Mouse (Mus musculus) T-helper 17 cell (primary cell): ENCODE data around the gene Mtf2.
"Not testable (repeated sequence)": the region's sequence is repeated elsewhere in the genome, so short reads cannot be mapped to it uniquely, and the experiment has no call there.

Source experiments
- in situ Hi-C, 2 experiments: fragments of 300-600 bp; cut with MboI, MseI; formaldehyde crosslinking; loops; 1 replicate in 1 of 2; 2 replicates in 1 of 2; pipeline ENCODE4 v1.15.1; 2025; ENCODE audit warnings: high pct_unique_total_duplicates in 2 of 2

The Mtf2 gene

DNA sequence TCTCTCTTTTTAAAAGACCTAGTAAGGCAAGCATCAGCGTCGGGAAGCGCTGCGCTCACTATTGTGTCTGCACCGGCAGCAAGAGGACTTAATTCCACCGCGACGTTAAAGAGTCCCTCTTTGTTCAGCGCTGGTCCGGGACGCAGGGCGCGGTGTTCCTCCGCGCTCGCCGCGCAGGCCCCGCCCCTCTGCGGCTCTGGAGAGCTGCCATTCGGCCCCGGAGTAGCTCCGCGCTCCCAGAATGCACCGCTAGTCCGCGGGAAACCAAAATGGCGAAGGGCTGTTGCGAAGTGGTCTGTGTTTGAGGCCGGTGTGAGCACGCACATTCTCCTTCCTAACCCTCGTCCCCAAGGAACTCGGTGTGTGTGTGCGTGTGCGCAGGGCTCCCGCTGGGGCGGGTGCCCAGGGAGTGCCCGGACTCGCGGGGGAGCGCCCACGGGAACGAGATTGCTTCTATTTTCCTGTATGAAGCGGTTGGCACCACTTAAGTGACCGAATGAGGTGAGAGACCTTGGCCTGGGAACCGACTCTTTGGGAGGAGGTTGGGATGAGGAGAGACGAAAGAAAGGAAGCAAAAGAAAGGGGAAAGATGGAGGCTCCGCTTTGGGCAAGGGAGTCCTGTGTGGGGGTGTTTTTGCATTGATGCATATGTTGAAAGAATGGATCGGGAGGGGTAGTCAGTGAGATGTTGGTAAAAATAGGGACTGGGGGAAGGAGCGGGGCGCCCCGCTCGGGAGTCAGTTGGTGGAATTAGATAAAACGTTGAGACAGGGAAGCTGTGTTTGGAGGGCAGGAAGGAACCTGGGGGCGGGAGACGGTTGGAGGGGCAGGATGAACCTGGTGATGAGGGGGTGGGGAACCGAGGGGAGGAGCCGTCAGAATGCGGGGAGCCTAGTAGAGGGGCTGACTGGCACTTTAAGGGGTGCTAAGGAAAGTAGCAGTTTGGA is at the start of gene Mtf2:
Mtf2 (plus strand) TSS at position 210 of the 947 bp plus-strand sequence.
- in situ Hi-C loops = no loop called here

DNA sequence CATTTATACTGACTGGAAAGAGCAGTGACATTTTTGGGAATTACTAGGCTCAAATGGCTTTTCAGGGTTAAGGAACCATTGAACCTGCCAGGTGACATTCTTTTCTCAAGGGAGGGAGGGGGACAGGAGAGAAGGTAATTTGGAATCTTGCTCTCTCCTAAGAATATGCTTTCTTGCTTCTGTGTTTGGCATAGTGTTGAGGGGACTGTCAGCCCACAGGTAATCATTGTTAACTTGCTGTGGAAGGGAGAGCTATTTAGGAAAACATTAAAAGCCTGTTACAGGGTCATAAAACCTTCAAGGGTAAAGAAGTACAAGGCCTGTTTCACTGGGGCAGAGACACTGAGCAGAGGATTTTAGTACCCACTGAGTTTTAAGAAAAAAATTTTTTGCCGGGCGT is 48.2 kb upstream of the Mtf2 start:
- in situ Hi-C loops = no loop called here

DNA sequence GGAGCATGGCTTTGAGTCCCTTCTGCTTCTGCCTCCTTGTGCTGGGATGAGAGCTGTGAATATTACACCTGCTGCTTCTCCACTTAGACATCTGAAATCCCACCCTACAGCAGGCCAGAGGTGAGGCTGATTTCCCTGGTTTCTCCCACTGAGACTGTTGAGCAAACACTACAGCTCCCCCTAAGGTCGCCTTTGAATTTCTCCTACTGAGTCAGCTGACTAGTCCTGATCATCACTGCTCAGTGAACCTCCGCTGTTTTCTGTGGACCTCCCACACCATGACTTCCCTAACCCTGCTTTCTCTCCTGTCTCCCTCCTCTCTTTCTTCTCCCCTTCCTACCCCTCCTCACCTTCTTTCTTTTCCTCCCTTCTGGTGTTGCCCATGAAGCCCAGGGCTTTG is 46.1 kb upstream of the Mtf2 start:
- in situ Hi-C loops = no loop called here

DNA sequence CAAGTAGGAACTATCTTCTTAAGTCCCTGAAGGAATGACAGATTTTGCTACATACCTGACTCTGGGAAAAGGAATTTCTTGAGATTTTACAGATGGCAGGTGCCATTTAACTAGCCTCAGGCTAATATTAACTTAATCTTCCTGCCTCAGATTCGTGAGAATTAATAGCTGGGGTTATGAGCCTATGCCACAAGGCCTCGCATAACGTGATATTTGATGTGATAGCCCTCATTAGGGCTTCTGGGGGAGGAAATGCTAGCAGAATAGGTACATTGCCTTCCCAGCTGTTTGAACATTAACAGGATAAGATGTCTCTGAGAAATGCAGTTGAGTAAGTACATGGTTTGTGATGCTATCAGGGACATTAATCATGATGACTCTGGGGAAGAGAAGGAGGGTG is 44.1 kb upstream of the Mtf2 start:
- in situ Hi-C loops = loop anchor here in 1 of 2 experiments (10.0 kb wide), 1 partner anchor 347 kb away; no protein-coding TSS in a partner anchor

DNA sequence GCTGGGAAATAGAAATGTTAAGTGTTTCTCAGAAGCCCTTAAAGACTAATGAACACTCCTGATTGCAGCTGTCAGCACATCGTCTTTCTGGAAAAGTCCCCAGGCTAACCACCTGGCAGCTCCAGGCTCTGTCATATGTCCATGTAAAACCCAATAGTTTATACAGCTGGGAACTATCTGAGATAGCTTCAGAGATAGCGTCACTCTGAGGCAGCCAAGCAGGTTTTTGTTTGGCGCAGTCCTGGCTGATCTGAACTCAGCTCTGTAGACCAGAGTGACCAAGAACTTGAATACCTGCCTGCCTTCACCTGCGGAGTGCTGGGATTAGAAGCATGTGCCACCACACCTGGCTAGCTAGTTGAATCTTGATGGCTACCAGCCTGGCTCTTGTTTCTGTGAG is 37.2 kb upstream of the Mtf2 start:
- in situ Hi-C loops = loop anchor here in 1 of 2 experiments (5.0 to 10.0 kb wide), 2 partner anchors 129 to 353 kb away; no protein-coding TSS in a partner anchor

DNA sequence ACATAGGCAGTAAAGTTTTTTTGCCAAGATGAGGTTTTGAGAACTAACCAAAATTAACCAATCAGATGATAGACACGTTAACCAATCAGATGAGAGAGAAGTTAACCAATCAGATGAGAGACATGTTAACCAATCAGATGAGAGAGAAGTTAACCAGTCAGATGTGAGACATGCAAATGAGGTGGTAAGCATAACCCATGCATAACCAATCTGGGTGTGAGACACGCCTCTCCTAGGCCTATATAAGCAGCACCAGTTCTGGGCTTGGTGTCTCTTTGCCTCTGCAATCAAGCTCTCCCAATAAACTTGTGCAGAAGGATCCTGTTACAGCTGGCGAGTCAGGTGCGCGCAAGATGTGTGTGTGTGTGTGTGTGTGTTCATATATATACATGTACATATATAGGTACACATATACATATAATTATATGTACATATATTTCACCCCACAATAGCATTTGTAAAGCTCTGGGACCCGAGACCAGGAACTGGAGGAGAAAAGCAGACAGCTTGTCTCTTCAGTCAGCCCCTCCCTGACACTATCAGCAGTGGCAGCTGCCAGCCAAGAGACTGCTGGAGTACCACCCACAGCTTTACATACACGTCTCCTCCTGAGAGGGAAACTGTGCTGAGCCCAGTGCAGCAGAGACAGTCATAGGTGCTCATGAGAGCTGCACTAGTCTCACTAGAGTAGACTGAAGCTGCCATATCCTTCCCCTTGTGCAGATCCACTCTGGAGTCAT is 36.5 kb upstream of the Mtf2 start:
- in situ Hi-C loops = loop anchor here in 1 of 2 experiments (5.0 to 10.0 kb wide), 2 partner anchors 128 to 354 kb away; no protein-coding TSS in a partner anchor

DNA sequence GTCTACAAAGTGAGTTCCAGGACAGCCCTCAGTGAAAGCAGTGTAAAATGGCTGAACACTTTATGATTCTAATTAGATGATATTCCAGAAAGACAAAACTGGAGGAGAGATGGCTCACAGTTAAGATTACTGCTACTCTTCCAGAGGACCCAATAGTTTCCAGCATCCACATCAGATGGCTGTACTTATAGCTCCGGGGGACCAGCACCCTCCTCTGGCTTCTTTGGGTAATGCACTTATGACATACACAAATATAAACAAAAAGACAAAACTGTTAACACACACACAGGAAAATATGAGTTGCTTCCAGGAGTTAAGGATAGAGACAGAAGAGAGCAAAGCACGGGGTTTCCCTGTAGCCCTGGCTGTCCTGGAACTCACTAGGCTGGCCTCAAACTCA is 35.5 kb upstream of the Mtf2 start:
- in situ Hi-C loops = loop anchor here in 1 of 2 experiments (5.0 to 10.0 kb wide), 2 partner anchors 127 to 355 kb away; no protein-coding TSS in a partner anchor

DNA sequence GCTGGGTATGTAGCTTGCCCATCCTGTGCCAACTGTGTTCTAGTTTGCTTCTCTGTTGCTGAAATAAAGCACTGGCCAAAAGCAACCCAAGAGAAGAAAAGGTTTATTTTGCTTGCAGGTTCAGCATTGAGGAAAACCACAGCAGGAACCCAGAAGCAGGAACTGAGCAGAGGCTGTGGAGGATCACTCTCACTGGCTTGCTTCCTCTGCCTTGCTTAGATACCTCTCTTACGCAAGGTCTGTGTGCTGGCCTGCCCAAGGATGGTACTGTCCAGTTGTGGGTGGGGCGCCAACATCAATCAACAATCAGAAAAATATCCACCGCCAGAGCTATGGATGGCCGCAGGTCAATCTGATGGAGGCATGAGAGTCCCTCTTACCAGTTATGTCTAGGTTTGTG is 34.2 kb upstream of the Mtf2 start:
- in situ Hi-C loops = no loop called here

DNA sequence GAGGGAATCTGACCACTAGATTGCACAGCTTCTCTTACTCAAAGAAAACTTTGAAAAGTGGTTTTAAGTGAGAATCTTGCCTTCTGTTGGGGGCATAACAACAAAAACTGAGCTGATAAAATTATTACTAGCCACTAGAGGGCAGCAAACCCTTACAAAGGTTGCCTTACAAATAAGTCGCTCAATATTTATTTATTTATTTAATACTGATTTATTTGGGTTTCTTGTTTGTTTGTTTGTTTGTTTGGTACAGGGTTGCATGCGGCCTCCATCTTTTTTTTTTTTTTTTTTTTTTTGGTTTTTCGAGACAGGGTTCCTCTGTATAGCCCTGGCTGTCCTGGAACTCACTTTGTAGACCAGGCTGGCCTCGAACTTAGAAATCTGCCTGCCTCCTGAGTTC is 31.3 kb upstream of the Mtf2 start:
- in situ Hi-C loops = no loop called here

DNA sequence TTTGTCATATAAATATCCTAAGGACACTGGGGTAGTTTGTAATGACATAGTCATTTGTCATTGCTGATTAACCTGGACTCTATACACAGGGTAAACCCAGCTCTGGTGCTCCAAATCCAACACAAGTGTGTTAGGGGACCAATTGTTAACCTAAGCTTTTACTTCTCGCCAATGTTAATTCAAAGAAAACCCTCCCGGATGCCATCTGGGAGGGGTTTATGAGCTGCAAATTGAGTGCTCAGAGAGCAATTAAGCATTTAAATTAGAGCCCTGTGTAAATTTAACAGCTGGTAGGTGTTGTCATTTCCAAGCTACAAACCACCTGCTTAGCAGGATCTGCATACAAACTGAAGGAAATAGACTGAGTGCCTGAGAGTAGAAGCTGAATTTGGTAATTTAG is 30.0 kb upstream of the Mtf2 start:
- in situ Hi-C loops = no loop called here

DNA sequence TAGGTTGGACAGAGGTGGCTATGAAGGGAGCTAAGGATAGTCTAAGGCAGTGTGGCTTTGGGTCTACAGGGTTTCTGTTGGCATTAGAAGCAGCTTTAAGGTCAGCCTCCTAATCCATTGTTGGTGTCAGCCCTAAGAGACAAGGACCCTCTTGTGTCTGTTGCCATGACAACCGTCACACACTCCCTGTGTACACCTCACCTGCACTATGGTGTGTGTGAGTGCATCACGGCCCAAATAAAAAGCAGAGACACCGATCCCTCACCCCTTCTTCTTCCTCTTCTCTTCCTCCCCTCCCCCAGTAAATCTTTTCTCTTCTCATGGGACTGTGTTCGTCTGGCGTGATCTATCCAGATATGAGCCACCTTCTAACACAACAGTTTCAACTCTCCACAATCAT is 23.4 kb upstream of the Mtf2 start:
- in situ Hi-C loops = loop anchor here in 1 of 2 experiments (10.0 kb wide), 1 partner anchor 133 kb away; no protein-coding TSS in a partner anchor

DNA sequence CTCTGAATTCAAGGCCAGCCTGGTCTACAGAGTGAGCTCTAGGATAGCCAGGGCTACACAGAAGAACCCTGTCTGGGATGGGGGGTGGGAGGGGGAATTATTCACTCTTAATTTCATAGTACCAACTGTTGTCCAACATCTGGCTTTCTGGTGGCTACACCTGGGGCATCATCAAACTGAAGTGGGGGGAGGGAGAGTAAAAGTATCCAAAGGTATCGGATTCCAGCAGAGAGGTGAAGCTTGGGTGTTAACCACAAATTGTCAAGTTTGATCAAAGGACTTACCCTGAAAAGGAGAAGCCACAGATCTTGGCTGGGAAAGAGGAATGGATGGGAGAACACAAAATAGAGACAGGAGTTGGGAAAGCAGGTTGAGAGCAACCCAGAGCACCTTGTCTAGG is 21.6 kb upstream of the Mtf2 start:
- in situ Hi-C loops = loop anchor here in 1 of 2 experiments (10.0 kb wide), 1 partner anchor 131 kb away; no protein-coding TSS in a partner anchor

DNA sequence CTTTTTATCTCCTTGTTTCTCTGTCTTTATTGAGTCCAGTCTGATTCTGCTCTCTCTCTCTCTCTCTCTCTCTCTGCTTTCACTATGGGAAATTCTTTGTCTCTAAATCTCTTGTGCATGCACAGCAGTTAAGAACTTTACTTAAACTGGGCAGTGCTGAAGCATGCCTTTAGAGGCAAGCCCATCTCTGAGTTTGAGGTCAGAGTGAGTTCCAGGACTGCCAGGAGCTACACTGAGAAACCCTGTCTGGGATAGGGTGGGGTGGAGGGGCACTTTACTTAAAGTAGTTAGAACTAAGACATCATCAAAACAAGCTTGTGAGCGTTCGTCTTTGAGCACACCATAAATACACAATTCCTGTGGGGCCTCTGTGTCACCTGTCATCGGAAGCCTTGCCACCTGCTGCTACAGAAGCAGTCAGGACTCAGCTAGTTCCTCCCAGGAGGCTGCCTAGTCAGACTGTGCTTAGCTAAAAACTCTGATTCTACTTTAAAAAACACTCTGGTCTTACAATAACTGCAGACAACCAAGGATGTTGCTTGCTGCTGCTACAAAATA is 15.7 kb upstream of the Mtf2 start:
- in situ Hi-C loops = loop anchor here in 1 of 2 experiments (10.0 kb wide), 1 partner anchor 125 kb away; no protein-coding TSS in a partner anchor

DNA sequence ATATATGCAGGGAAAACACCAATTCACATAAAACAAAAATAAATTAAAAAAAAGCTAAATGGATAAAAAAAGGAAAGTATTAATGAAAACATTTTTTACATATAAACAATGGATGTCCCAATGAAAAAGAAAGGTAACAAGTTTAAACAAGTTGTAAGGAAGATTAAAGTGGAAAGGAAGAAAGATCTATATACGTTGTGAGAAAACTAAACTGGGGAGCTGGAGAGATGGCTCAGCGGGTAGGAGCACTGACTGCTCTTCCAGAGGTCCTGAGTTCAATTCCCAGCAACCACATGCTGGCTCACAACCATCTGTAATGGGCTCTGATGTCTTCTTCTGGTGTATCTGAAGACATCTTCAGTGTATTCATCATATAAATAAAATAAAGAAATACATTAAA is 14.4 kb upstream of the Mtf2 start:
- in situ Hi-C loops = no loop called here

DNA sequence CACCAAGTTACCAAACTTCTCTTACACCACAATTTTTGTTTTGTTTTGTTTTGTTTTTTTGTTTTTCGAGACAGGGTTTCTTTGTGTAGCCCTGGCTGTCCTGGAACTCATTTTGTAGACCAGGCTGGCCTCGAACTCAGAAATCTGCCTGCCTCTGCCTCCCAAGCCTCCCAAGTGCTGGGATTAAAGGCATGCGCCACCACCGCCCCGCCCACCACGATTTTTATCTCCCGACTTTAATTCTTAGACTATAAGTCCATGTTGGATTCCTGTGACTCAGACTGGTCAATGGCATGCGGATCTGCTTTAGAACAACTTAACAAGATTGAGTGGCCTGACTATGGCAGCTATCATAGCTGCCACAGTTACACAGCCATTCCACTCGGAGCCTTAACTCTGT is 13.7 kb upstream of the Mtf2 start:
- in situ Hi-C loops = not testable (repeated sequence)

DNA sequence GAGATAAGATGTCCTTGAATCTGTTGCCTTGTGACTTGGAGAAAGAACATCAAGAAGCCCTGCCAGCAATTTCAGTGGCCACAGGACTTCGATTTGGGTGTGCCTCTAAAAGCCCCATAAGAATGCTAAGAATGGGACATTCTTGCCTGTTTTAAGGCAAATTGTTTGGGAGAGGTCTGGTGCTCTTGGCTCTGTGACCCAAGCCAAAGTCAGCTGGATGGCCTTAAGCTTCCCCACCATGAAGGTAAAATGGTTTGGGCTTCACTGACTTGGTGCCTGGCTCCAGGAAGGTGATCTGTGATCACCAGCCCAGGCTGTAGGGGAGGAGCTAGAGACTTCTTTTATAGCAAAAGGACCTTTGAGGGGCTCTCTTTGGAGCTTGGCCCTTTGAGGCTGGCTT is 13.3 kb upstream of the Mtf2 start:
- in situ Hi-C loops = no loop called here

DNA sequence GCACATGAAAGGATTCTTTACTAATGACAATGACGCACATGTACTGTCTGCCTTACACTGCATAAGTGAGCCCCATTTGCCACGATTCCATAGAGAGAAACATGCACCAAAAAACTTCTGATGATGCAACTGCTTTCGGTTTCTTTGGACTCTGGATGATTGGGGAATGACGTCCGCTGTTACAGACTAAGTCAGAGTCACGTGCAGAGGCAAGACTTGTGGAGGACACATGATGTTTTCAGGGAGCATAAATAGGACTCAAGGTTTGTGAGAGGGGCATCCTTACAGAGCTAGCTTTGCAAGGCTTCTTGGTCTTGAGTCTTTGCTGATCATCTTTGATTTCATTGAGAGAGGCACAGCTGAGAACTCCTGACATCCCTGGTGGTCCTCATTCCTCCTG is 11.9 kb upstream of the Mtf2 start:
- in situ Hi-C loops = no loop called here

DNA sequence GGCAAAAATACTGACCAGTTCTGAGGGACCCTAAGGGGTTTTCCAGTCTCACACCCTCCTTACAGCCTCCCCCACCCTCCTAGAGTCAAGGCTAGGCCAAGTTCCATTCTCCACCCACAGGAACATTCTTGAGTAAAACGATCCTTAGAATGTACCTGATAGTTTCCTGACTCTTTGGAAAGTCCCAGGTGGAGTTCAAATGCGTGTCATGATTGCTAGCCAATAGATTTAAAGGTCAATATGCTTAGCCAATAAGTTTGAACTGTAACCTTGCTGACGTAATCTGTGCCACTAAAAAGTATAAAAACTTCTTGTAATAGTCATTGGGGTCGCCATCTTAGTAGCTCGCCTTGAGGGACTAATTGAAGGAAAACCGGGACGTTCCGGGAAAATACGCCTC is 5.1 kb upstream of the Mtf2 start:
- in situ Hi-C loops = no loop called here

DNA sequence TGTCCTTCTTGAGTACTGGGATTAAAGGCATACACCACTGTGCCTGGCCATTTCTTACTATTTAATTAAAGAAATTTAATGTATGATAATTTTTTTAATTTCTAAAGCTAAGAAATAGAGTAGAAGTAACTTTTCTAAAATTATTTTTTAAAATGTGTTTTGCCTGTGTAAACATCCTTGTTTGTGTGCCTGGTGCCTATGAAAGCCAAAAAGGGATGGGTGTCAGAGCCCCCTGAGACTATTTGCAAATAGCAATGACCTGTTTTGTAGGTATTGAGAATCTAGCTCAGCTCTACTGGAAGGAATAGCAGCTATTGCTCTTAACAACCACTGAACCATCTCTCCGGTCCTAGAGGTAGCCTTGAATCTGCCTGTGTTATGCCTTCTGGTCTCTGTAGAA is 6.8 kb downstream of the Mtf2 start:
- in situ Hi-C loops = no loop called here

DNA sequence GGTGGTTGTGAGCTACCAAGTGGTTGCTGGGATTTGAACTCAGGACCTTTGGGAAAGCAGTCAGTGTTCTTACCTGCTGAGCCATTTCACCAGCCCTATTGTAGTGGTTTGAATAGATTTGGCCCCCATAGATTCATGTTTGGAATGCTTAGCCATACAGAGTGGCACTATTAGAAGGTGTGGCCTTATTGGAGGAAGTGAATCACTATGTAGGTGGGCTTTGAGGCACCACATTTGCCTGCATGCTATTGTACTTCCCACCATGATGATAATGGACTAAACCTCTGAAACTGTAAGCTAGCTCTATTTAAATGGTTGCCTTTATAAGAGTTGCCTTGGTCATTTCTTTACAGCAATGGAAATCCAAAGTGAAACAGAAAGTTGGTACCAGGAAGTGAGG is 10.8 kb downstream of the Mtf2 start:
- in situ Hi-C loops = no loop called here

DNA sequence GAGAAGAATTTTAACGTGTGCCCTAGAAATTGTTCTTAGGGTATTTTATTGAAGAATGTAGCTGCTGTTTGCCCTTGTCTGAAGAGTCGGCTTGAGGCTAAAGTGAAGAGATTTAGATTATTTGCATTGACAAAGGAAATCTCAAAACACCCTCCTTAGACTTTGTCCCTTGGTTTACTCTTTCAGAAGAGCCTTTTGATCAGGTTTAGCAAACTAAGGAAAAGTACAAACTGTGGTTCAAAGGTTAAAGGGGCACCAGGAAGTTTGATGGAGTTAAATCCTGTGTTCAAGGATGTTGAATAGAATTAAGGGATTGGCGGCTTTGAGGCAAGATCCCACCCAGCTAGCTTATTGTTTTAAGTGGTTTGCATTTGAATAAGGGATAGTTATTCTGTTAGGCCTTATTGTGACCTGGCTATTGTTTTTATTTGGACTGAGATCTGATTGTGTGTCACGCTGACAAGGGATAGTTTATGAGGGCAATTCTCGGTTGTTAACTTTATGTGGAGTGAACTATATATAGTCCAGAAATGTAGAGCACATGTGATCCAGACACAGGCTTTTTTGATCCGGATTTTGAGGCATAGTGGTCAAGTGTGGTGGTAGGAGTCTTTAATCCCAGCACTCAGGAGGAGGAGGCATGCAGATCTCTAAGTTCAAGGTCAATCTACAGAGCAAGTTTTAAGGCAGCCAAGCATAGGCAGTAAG is 11.5 kb downstream of the Mtf2 start:
- in situ Hi-C loops = no loop called here
